Mouse (Mus musculus) gastrocnemius, adult 18-20 months (tissue): Measurements from ENCODE around the gene Asb18. TPM values are rescaled to one million over a fixed set of nuclear protein-coding genes. Genes with fewer than 3 reads are reported as not detected.
A peak's percentile ranks its signal among the peaks of the same experiment; 100 is the strongest.

Source experiments
- DNase-seq: peaks from one replicate; pipeline ENCODE4 v3.0.0; 2021; ENCODE audit warnings: low spot score
- total RNA-seq, 2 experiments: library from RNA; stranded (reverse); gene quantifications; 2 replicates each; pipeline ENCODE4 v1.2.3; 2021

Asb18 gene
- total RNA-seq, 2 experiments from 2014 or later, result 30.5 to 36.9 TPM

DNA sequence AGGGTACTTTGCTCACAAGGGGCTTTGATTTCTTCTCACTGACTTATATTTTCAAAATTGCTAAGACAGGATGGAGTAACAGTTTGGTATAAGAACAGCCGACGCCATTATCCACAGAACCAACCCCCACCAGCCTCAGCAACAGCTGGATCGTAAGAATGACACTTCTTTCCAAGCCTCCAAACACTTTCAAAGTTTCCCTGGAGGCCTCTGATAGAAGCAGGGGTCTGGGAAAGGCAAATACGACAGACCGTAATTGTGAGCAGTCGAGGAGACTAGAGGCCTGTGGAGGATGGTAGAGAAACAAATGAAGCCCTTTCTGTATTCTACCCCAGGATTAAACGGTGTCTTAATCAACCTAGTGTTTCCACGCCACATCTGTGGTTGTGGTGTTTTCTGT lies 42.6 kb downstream of the Asb18 start:
- DNase-seq, result no peak

GRCm38 (mm10) chr1:89969714-89970110 lies 44.8 kb downstream of the Asb18 start:
- no peak for DNase-seq

GRCm38 (mm10) chr1:89969072-89969713 lies 45.3 kb downstream of the Asb18 start:
- no peak for DNase-seq

DNA sequence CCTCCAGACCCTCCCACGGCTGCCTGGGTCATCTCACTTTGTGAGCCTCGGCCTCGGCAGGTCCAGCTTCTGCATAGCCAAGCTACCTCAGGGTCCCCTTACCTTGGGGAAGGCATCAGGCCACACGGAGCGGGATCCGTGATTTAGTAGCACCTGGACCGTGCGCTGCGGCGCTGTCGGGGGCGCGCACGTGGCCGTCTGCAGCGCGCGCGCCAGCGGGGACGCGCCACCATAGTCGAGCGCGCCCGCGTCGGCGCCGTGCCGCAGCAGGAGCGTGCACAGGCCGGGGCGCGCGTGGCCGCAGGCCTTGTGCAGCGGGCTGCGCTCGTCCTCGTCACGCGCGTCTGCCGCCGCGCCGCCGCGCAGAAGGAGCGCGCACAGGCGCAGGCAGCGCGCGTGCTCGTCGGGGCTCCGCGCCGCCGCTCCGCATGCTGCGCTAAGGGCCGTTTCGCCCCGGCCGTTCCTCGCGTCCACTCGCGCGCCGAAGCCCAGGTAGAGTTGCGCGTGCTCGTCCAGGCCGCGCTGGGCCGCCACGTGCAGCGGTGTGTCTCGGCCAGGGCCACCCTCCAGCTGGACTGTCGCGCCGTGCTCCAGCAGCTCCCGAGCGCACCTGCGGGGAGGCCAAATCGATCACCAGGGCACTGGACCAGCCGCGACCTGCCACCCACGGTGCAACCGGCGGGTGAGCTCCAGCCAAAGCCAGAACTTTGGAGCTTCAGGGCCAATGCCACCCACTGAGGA lies 46.2 kb downstream of the Asb18 start:
- DNase-seq, result no peak

DNA sequence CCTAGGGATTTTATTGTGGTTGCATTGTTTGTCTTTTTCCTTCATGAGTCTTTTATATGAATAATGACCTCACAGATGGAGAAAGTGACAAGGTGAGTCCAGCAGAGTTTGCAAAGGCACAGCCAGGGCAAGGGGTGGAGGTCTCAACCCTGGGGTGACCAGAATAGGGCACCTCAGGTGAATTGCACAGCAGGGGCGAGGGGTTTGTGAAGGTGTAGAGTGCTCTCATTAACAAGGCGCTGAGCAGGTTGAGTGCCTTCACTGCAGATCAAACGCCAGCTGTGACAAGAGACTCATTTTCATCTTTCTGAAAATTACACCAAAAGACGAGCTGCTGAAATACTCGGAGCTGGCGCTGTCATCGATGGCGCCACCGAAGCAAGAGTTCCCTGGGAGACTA lies 46.9 kb downstream of the Asb18 start:
- DNase-seq, result no peak

GRCm38 (mm10) chr1:89964426-89964825 lies 50.0 kb downstream of the Asb18 start:
- peak; percentile 12 for DNase-seq

GRCm38 (mm10) chr1:89963296-89963695 lies 51.2 kb downstream of the Asb18 start:
- DNase-seq, result no peak

DNA sequence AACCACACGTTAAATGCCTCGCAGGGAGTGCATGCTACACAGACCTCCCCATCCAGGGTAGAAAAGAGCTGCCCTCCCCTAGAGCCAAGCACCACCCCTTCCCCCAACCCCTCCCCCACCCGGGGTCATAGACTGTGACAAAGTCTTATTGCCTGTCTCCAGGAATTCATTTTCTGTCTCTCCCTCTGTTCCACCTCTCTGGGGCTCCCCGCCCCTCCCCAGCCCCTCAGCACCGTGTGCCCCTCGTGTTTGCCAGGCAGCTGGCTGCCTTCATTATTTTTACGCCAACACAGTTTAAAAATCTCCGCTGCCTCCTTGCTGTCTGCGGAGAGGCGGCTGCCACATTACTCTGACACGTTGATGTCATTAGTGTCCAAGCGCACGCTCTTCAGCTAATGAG lies 52.4 kb downstream of the Asb18 start:
- DNase-seq, result no peak

DNA sequence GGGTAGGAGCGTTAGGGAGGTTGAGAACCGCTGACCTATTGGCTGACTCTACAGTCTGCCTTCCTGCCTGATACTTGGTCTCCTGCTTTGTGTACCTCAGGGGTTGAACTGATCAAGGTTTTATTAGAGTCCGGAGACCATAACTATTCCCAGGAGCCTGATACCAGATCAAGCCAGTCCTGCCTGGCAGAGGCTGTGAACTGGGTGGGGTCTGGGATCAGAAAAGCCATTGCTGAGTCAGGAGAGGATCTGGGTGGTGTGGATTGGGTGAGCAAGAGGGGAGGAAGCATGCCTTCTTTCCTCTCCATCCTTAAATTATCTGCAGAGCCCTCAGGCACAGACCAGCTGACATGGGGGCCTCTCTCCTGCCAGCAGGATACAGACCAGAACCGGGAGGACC lies 55.1 kb downstream of the Asb18 start:
- no peak for DNase-seq

- peak; percentile 84 for DNase-seq
Measured at GRCm38 (mm10) chr1:89943202-89943601, 71.3 kb downstream of the Asb18 start.

GRCm38 (mm10) chr1:89942395-89942976 lies 72.0 kb downstream of the Asb18 start:
- DNase-seq, result no peak

- DNase-seq, result no peak
Measured at GRCm38 (mm10) chr1:89941701-89942381, 72.6 kb downstream of the Asb18 start.

DNA sequence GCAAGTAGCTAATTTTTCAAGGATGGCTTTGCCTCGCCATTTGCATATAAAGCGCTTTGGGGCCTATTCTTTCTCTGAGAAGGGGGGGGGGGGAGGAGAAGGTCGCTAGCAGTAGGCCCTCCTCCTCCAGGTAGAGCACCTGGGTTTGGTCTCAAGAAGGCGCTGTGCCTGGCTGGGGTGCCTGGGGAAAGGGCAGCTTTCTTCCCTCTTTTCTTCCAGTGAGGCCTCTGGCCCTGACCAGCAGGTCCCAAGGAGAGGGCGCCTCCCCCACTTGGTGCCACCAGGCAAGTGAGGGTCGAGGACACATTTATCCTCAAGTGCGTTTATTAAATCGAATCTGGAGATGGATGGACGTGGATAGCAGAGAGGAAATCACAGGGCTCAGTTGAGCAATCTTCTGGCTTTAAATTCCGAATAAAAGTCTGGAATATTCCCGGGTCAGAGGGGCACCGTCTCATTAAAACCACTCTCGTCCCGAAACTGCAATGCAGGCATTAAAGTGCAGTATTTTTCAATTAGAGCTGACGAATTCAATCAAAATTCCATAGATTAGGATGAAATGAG lies 73.4 kb downstream of the Asb18 start:
- no peak for DNase-seq

GRCm38 (mm10) chr1:89939981-89940726 lies 74.3 kb downstream of the Asb18 start:
- peak; percentile 69 for DNase-seq

GRCm38 (mm10) chr1:89939596-89939960 lies 74.9 kb downstream of the Asb18 start:
- no peak for DNase-seq

DNA sequence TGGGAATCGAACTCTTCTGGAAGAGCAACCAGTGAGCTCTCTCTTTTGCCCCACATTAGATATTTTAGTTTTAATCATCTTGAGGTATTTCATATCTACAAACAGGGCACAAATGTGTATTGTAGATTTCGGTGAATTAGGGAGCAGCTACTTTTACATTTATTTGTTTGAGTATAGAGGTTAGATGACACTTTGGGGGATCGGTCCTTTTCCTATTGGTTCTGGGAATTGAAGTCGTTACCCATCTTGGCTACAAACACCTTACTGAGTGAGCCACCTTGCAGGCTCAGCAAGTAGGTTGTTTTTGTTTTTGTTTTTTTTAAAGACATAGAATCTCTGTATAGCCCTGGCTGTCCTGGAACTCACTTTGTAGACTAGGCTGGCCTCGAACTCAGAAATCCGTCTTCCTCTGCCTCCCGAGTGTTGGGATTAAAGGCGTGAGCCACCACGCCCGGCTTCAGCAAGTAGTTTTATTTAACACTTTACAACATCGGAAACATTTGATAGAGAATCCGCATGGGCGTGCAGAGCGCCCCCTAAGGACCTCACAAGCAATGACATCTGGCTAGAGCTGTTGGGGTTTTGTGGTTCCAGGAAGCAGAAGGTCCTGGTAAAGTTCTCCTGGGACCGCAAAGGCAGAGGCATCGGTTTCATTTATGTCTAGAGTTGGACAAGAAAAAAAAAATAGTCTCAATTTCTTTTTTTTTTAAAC lies 75.4 kb downstream of the Asb18 start:
- no peak for DNase-seq

DNA sequence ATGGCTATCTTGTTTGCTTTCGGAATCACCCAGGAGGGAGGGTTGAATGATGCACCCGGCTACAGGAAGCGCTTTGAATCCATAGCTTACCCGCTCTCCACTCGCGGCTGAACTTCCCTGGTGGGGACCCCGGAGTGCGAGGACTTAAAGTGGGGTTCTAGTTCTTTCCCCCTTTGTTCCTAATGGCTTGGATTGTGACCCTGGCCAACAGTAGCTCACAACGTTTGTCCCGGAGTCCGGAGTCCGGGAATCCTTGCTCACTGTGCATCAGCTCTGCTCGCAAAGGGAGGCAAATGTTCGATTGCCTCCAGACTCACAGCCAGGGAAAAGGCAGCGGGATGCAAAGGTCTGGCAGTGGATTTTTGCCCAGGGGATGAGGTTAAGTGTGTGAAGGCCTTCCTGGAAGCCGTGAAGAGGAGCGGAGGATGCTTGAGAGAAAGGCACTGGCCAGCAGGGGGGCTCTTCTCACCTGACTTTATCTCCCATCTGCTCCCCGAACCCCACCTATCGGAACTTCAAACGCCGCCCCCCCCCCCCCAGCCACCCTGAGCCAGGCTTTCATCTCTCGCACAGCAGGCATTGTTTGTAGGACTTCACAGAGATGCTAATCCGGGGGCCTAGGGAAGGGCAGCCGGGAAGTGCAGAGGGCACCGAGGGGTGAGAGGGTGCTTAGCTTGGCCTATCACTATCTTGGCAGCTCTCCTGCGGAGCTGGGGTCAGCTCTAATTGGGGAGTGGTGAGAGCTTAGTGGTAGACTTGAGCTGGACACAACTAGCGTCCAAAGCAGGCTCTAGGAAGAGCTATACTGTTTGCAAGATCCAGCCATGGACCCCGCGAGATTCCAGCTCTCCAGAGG lies 78.7 kb downstream of the Asb18 start:
- DNase-seq, result no peak

DNA sequence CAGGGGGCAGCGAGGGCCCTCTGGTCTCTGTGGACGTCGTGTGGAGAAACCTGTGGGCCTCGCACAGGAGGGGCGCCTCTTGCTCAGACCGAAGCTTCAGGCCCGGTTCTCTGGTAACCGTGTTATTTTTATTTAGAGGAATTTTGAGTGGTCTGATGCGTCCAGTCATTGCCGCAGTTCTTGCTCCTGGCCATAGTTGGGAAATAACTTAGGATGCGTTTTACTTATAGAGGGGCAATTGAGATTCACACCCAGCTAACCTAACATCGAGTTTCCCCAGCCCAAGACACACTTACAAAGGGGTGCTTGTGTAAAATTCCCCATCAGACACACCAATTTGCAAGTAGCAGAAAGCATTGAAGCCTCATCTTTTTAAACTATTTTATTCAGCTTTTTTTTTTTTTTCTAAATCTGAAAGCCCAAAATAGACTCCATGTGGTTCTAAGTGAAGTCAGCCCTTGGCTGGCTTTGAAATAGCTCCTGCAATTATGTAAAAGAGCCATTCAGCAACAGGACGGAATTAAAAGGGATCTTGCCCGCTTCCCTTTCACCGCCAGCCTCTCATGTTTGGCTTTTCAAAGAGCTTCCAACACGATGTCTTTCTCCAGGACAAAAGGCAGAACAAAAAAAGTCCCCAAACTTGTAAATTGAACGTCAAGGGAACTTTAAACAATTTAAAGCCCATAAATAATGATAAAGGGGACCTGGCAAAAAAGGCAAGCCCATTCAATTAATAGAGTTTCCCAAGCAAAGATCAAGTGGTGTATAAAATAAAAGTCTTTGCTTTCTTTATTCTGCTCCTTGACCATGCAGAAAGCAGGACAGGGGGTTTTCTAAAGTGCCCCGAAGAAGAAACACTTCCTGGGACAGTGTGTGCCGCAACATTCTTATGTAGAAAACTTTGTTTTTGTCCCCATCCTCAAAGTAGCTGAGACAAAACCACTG lies 79.9 kb downstream of the Asb18 start:
- DNase-seq, result no peak

DNA sequence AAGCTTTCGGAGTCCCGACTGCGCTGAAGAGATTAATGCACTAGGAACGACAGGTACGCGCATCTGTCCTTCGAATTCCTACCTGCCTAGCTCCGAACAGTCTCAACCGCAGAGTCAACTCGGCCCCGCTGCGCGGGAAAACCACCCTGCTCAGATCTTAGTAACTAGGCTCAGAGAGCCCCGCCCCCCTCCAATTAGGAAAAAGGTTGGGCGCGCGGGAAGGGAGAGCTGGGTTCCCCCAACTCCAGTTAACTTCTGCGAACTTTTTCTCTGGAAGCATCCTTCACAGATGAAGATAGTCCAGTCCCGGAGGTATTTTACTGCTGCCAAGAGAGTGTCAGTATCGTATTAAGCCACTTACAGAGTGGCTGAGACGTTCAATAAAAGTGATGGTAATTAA lies 80.7 kb downstream of the Asb18 start:
- DNase-seq, result no peak
